21 mouse cellular contexts compared by ENCODE assay signal in the genomic region with DNA sequence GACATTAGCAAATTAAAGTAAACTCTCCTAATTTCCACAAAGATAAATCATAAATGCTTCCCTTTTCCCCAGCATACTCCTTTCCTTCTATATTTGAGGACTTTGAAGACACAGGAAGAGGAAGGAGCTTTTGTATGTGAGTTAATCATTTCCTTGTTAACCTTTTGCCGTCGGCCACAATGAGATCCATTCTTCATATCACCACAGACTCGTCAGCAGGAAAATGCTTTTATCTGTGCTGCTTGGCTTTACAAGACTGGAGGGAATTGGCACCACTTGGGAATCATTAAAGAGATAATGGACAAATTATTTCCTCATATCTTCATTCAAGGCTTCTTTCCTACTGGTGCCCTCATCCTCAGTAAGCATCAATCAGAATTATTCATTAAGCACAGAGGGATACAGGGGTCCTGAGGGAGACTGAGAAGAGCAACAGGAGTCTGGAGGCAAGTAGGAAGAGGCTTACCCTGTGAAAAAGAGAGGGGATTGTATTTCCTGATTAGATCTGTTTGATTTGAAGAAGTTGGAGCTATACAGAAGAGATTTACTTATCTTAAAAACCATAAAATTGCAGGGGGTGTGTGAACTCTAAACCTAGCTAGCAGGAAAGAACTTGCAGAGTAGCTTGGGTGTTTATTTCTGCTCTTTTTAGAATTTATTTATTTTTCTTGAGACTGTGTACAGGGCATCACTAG.
DNase-seq lines count a peak whose midpoint lies in the region; ATAC-seq lines count a peak whose summit lies in the region.
"Had no signal": no experiment of that assay in that cellular context is flagged by ENCODE, and none has a peak within 500 bp of the region (broad histone marks: within the 10 kb centered on the region; RNA-seq: fewer than 3 reads in every experiment).

No protein-coding gene starts in this region.

- no peaks in the 10 kb centered on the region for H3K27me3 ChIP-seq in midbrain, embryonic 12.5 days
- no peaks in the 10 kb centered on the region for H3K27me3 ChIP-seq in midbrain, embryonic 10.5 days (ENCODE audit: low read depth, poor library complexity, severe bottlenecking)
- H3K27me3 ChIP-seq in intestine, embryonic 14.5 days (replicated peaks; ENCODE audit: control insufficient read depth, insufficient read depth, low read length): no peaks in the 10 kb centered on the region
- H3K27me3 ChIP-seq in midbrain, embryonic 16.5 days (ENCODE audit: control insufficient read depth, insufficient read depth, low read depth, low read length): no peaks in the 10 kb centered on the region
- H3K27me3 ChIP-seq: embryonic facial prominence, embryonic 15.5 days; megakaryocyte, embryonic 14.5 days had no signal

- H3K27ac ChIP-seq in midbrain, embryonic 12.5 days (replicated peaks): no peak overlapping the region
- no peak overlapping the region for H3K27ac ChIP-seq in midbrain, embryonic 10.5 days (replicated peaks)
- 0 out of 2 replicates have a peak overlapping the region, but pooled peaks have one; percentile 51 for H3K27ac ChIP-seq in intestine, embryonic 14.5 days (ENCODE audit: low read depth)
- no peak overlapping the region for H3K27ac ChIP-seq in midbrain, embryonic 16.5 days (ENCODE audit: low read length)
- H3K27ac ChIP-seq: embryonic facial prominence, embryonic 15.5 days had no signal

- no peaks in the 10 kb centered on the region for H3K9me3 ChIP-seq in midbrain, embryonic 12.5 days
- no peaks in the 10 kb centered on the region for H3K9me3 ChIP-seq in midbrain, embryonic 10.5 days (replicated peaks)
- H3K9me3 ChIP-seq in intestine, embryonic 14.5 days (ENCODE audit: control insufficient read depth, low read length): no peaks in the 10 kb centered on the region
- no peaks in the 10 kb centered on the region for H3K9me3 ChIP-seq in midbrain, embryonic 16.5 days (replicated peaks; ENCODE audit: control insufficient read depth, low read length, poor library complexity, severe bottlenecking)
- H3K9me3 ChIP-seq: embryonic facial prominence, embryonic 15.5 days had no signal

- WGBS in midbrain, embryonic 12.5 days: 37% methylated on average over 3 of the region's 3 CpGs
- WGBS in midbrain, embryonic 10.5 days: 51% methylated on average over 3 of the region's 3 CpGs
- WGBS in intestine, embryonic 14.5 days: 20% methylated on average over 3 of the region's 3 CpGs
- WGBS in midbrain, embryonic 16.5 days: 15% methylated on average over 3 of the region's 3 CpGs

- peak; percentile 7 for DNase-seq in embryo, embryonic 10.5 days (ENCODE audit: low spot score)
- no peak for DNase-seq in embryo, embryonic 11 days
- no peak for DNase-seq in midbrain, embryonic 10.5 days (ENCODE audit: low spot score)
- DNase-seq in intestine, embryonic 14.5 days (ENCODE audit: low spot score): no peak
- DNase-seq: adrenal gland, postnatal 25 days; cerebellum, adult 18-20 months; cerebellum, postnatal 36 days; heart, postnatal 10 days; kidney, postnatal 4 days; layer of hippocampus, adult 9-11 months; lung, adult 18-20 months; lung, postnatal 14 days; thymus, postnatal 14 days had no signal

- H3K4me3 ChIP-seq in midbrain, embryonic 12.5 days: no peak overlapping the region
- no peak overlapping the region for H3K4me3 ChIP-seq in midbrain, embryonic 10.5 days
- H3K4me3 ChIP-seq in intestine, embryonic 14.5 days (ENCODE audit: low read depth, low read length): no peak overlapping the region
- no peak overlapping the region for H3K4me3 ChIP-seq in midbrain, embryonic 16.5 days (ENCODE audit: low read depth, low read length)
- H3K4me3 ChIP-seq: embryonic facial prominence, embryonic 15.5 days; megakaryocyte, embryonic 14.5 days had no signal

- H3K4me2 ChIP-seq in midbrain, embryonic 12.5 days (replicated peaks): no peak overlapping the region
- no peak overlapping the region for H3K4me2 ChIP-seq in intestine, embryonic 14.5 days (ENCODE audit: low read length)
- H3K4me2 ChIP-seq in midbrain, embryonic 16.5 days (ENCODE audit: low read length): no peak overlapping the region
- H3K4me2 ChIP-seq: embryonic facial prominence, embryonic 15.5 days; heart, embryonic 11.5 days; liver, embryonic 11.5 days had no signal

- no peak overlapping the region for H3K9ac ChIP-seq in midbrain, embryonic 12.5 days (replicated peaks)
- H3K9ac ChIP-seq in intestine, embryonic 14.5 days (ENCODE audit: low read length): no peak overlapping the region
- no peak overlapping the region for H3K9ac ChIP-seq in midbrain, embryonic 16.5 days (ENCODE audit: low read depth, low read length)
- H3K9ac ChIP-seq: embryonic facial prominence, embryonic 15.5 days had no signal

- no peaks in the 10 kb centered on the region for H3K36me3 ChIP-seq in midbrain, embryonic 12.5 days
- H3K36me3 ChIP-seq in midbrain, embryonic 10.5 days: no peaks in the 10 kb centered on the region
- H3K36me3 ChIP-seq in intestine, embryonic 14.5 days (ENCODE audit: control insufficient read depth, insufficient read depth, low read length): no peaks in the 10 kb centered on the region
- no peaks in the 10 kb centered on the region for H3K36me3 ChIP-seq in midbrain, embryonic 16.5 days (ENCODE audit: control insufficient read depth, insufficient read depth, low read length)
- H3K36me3 ChIP-seq: embryonic facial prominence, embryonic 15.5 days; G1E had no signal

- no peaks in the 10 kb centered on the region for H3K4me1 ChIP-seq in midbrain, embryonic 12.5 days
- no peaks in the 10 kb centered on the region for H3K4me1 ChIP-seq in midbrain, embryonic 10.5 days
- H3K4me1 ChIP-seq in intestine, embryonic 14.5 days (replicated peaks; ENCODE audit: control insufficient read depth, insufficient read depth, low read length): 0 out of 2 replicates have a peak, but pooled peaks cover 3% of the 10 kb centered on the region
- peaks cover 6% of the 10 kb centered on the region for H3K4me1 ChIP-seq in midbrain, embryonic 16.5 days (ENCODE audit: control insufficient read depth, insufficient read depth, low read length)
- H3K4me1 ChIP-seq: embryonic facial prominence, embryonic 15.5 days; megakaryocyte, embryonic 14.5 days had no signal

- ATAC-seq in midbrain, embryonic 12.5 days (ENCODE audit: low FRiP score, low read depth): peak; percentile 65
- ATAC-seq in intestine, embryonic 14.5 days (replicated peaks; ENCODE audit: low FRiP score, low TSS enrichment, low read depth): peak; percentile 74
- ATAC-seq in midbrain, embryonic 16.5 days: peak; percentile 90
- ATAC-seq in megakaryocyte, adult 5-6 weeks (ENCODE audit: poor library complexity, severe bottlenecking): no peak
